Mouse (Mus musculus): Measurements from ENCODE around the gene Rfc1. TPM values are rescaled to one million over a fixed set of nuclear protein-coding genes. Genes with fewer than 3 reads are reported as not detected.

Gene Rfc1
- total and polyA plus RNA-seq, 3 experiments: 50.2 to 2,723 (median 51.5) TPM

DNA sequence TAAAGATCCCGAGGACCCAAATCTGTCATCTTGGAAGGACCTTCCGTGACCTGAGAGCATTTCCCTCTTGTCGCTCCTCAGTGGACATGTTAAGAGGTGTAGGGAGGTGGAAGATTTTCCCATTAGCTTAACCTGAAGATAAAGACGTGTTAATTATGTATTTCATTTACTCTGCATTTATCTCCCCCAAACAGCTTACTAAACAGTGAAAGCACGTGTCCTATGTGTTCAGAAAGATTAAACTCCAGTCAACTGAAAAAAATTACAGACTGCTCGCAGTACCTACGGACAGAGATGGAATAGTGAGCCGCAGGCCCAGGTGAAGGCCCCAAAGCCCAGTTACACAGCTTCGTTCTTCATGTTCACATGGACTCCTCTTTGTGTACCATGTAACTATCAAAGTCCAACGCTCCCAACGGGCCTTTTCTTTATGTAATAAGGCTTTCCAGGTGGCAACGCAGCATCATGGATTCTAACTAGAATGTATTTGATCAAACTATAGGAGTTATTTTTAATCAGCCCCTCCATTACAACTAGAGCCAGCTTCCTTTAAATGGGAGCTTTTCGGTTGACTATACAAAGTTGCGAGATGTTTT lies 77.5 kb downstream of the Rfc1 start:
- no peak overlapping the region for H3K27ac ChIP-seq (ENCODE audit: control insufficient read depth, low read depth, low read length)
- no peaks in the 10 kb centered on the region for H3K79me2 ChIP-seq (ENCODE audit: control insufficient read depth, insufficient read depth, low read length, poor library complexity)
- no peak overlapping the region for H3K9ac ChIP-seq (ENCODE audit: control insufficient read depth, low read depth, low read length, poor library complexity, severe bottlenecking)
- H3K4me3 ChIP-seq (ENCODE audit: control insufficient read depth in 1 of 2, insufficient read depth in 1 of 2, low read depth in 2 of 2, low read length in 2 of 2): no peak overlapping the region
- no peak for DNase-seq (ENCODE audit: low read depth, low spot score)
- no peaks in the 10 kb centered on the region for H3K9me3 ChIP-seq (replicated peaks; ENCODE audit: insufficient read depth, low read length)
- H3K4me1 ChIP-seq (ENCODE audit: control insufficient read depth in 1 of 2, insufficient read depth in 2 of 2, low read length in 2 of 2): no peaks in the 10 kb centered on the region
- peaks cover 0 to 2% of the 10 kb centered on the region in 2 experiments; a peak in 1 of 4 replicates for H3K36me3 ChIP-seq (ENCODE audit: control insufficient read depth in 1 of 2, insufficient read depth in 2 of 2, low read length in 2 of 2)
- TF ChIP-seq RCOR1 (IDR thresholded peaks at IDR 0.05; ENCODE audit: low read depth, low read length) (no peak), NRF1 (IDR thresholded peaks at IDR 0.05; ENCODE audit: insufficient read depth, low read depth, low read length, poor library complexity, severe bottlenecking) (no peak), POLR2AphosphoS5 (IDR thresholded peaks at IDR 0.05; ENCODE audit: borderline replicate concordance, low read depth, low read length) (no peak), TAL1 (IDR thresholded peaks at IDR 0.05; ENCODE audit: low read length) (no peak), E2F4 (IDR thresholded peaks at IDR 0.05; ENCODE audit: borderline replicate concordance, low read depth, low read length) (no peak), KAT2A (conservative IDR thresholded peaks at IDR 0.05; ENCODE audit: low read depth, low read length) (no peak), ZKSCAN1 (IDR thresholded peaks at IDR 0.05; ENCODE audit: low read depth, low read length) (no peak), TBP (IDR thresholded peaks at IDR 0.05; ENCODE audit: low read depth, low read length) (no peak), MAZ (IDR thresholded peaks at IDR 0.05; ENCODE audit: low read depth, low read length) (no peak), RAD21 (IDR thresholded peaks at IDR 0.05; ENCODE audit: low read depth, low read length) (no peak), CHD1 (IDR thresholded peaks at IDR 0.05; ENCODE audit: low read depth, low read length) (no peak), NELFE (IDR thresholded peaks at IDR 0.05; ENCODE audit: low read depth, low read length) (no peak), GABPA (IDR thresholded peaks at IDR 0.05; ENCODE audit: low read depth, low read length) (no peak), GATA1 (IDR thresholded peaks at IDR 0.05; ENCODE audit: low read depth, low read length) (no peak), SMC3 (IDR thresholded peaks at IDR 0.05; ENCODE audit: low read depth, low read length) (no peak), MYC (IDR thresholded peaks at IDR 0.05; ENCODE audit: low read depth, low read length) (no peak)
- H3K27me3 ChIP-seq (ENCODE audit: control insufficient read depth in 1 of 2, insufficient read depth in 2 of 2, low read length in 2 of 2): no peaks in the 10 kb centered on the region

DNA sequence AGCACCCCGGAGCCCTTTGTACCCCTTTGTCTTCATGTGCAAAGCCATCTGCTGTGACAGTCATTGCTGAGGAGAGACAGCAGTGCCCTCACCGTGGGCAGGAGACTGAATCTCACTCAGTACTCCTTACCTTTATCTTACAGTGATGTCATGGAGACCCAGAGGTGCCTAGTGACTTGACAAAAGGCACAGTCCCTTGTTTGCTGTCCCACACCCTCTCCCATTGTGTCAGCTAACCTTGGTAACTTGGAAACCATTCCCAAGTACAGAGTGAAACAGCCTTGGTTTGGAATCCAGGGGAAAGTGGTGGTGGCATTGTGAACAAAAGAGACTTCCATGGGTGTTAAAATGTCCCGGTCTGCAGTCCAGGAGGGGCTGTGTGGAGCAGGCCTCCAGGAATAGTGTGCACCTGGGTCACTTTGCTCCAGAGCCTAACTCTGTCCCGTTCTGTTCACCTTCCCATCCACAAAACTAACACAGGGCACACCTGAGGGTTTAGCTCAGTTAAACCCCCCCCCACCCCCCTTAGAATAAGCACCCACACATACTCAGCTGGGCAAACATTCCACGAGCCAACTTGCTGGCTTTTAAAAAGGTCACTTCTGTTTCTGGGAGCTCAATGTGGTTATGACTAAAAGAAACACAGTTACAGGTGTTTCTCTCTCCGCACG lies 85.2 kb downstream of the Rfc1 start:
- no peaks in the 10 kb centered on the region for H3K27me3 ChIP-seq (ENCODE audit: control insufficient read depth in 1 of 2, insufficient read depth in 2 of 2, low read length in 2 of 2)
- H3K79me2 ChIP-seq (ENCODE audit: control insufficient read depth, insufficient read depth, low read length, poor library complexity): no peaks in the 10 kb centered on the region
- no peaks in the 10 kb centered on the region for H3K4me1 ChIP-seq (ENCODE audit: control insufficient read depth in 1 of 2, insufficient read depth in 2 of 2, low read length in 2 of 2)
- TF ChIP-seq MYC (IDR thresholded peaks at IDR 0.05; ENCODE audit: low read depth, low read length) (no peak), POLR2A (IDR thresholded peaks at IDR 0.05; ENCODE audit: control insufficient read depth in 1 of 2, insufficient read depth in 1 of 2, low read depth in 1 of 2, low read length in 2 of 2, poor library complexity in 1 of 2) (no peak), NELFE (IDR thresholded peaks at IDR 0.05; ENCODE audit: low read depth, low read length) (no peak), TBP (IDR thresholded peaks at IDR 0.05; ENCODE audit: low read depth, low read length) (no peak), USF1 (IDR thresholded peaks at IDR 0.05; ENCODE audit: low read depth, low read length) (no peak), EP300 (IDR thresholded peaks at IDR 0.05; ENCODE audit: low read depth in 1 of 2, low read length in 2 of 2) (no peak), NRF1 (IDR thresholded peaks at IDR 0.05; ENCODE audit: insufficient read depth, low read depth, low read length, poor library complexity, severe bottlenecking) (no peak)
- H3K36me3 ChIP-seq (ENCODE audit: control insufficient read depth in 1 of 2, insufficient read depth in 2 of 2, low read length in 2 of 2): no peaks in the 10 kb centered on the region
- H3K9ac ChIP-seq (ENCODE audit: control insufficient read depth, low read depth, low read length, poor library complexity, severe bottlenecking): no peak overlapping the region
- H3K4me3 ChIP-seq (ENCODE audit: control insufficient read depth in 1 of 2, insufficient read depth in 1 of 2, low read depth in 2 of 2, low read length in 2 of 2): no peak overlapping the region
- no peak for DNase-seq (ENCODE audit: low read depth, low spot score)
- H3K9me3 ChIP-seq (replicated peaks; ENCODE audit: insufficient read depth, low read length): no peaks in the 10 kb centered on the region
- no peak overlapping the region for H3K27ac ChIP-seq (ENCODE audit: control insufficient read depth, low read depth, low read length)
